Mouse (Mus musculus): ENCODE measurements around the gene Gm16429. TPM values are rescaled to one million over a fixed set of nuclear protein-coding genes. Genes with fewer than 3 reads are reported as not detected.

Gm16429 gene
- not detected for polyA plus RNA-seq (2017; shearing (Covaris generic))

DNA sequence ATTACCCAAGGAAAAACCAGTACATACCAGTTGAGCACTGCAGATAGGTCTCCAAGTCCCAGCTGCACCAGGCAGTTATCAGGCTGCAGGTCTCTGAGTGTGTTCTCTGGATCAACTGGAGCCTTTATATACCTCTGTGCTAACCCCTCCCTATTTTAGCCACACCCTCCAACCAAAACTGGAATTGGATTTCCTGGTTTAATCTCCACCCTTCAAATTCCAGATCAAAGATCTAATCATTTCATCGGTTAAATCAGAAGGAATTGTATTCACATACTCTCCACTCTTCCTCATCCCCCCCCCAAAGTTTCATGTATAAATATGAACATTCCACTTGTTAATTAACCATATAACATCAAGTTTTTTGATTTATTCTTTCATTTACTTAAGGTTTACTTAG is at the start of gene Gm16429:
Gene Gm16429, minus strand, starts transcription at position 101 of the 400 bp plus-strand sequence.

Other genes starting within 250 kb of the Gm16429 start
- not detected for gene Gm7792, start 85.3 kb downstream of the Gm16429 start, polyA plus RNA-seq (2017; shearing (Covaris generic))
- not detected for gene BC061212, start 141.5 kb upstream of the Gm16429 start, polyA plus RNA-seq (2017; shearing (Covaris generic))
- gene Gm6351, start 147.3 kb upstream of the Gm16429 start, polyA plus RNA-seq (2017; shearing (Covaris generic)), result not detected